Mouse (Mus musculus): Measurements from ENCODE around the gene Fam228b. TPM values are rescaled to one million over a fixed set of nuclear protein-coding genes. Genes with fewer than 3 reads are reported as not detected.
"Not testable (repeated sequence)": the region's sequence is repeated elsewhere in the genome, so short reads cannot be mapped to it uniquely, and the experiment has no call there.

Gene Fam228b
- polyA plus RNA-seq, 1 experiment from 2014 or later: 8.4 TPM

DNA sequence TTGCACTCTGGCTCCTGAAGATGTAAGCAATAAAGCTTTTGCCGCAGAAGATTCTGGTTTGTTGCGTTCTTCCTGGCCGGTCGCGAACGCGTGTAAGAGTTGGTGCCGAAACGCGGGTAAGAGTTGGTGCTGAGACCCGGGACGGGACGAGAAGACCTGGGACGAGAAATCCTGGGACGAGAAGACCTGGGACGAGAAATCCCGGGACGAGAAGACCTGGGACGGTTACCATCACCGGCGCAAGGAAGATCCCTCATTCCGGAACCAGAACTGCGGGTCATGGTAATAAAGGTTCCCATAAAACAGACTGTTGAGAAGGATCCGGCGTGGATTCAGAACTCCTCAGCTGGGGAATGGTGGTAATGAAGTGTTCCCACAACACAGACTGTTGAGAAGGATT, 19.1 kb upstream of the Fam228b start:
- not testable (repeated sequence) for H3K9me3 ChIP-seq (ENCODE audit: control insufficient read depth, low read length); ATAC-seq (ENCODE audit: low read depth); H3K9ac ChIP-seq (replicated peaks; ENCODE audit: low read depth, low read length); H3K36me3 ChIP-seq (ENCODE audit: control insufficient read depth, insufficient read depth, low read length); H3K4me2 ChIP-seq (ENCODE audit: low read depth, low read length); H3K4me3 ChIP-seq (ENCODE audit: low read depth, low read length); H3K27me3 ChIP-seq (ENCODE audit: control insufficient read depth, insufficient read depth, low read length); H3K4me1 ChIP-seq (ENCODE audit: control insufficient read depth, insufficient read depth, low read length); H3K27ac ChIP-seq (ENCODE audit: low read depth, low read length)
- WGBS: 94% methylated on average over 25 of the region's 25 CpGs

GRCm38 (mm10) chr12:4784466-4784865, 15.4 kb upstream of the Fam228b start:
- H3K36me3 ChIP-seq (ENCODE audit: control insufficient read depth, insufficient read depth, low read length): no peaks in the 10 kb centered on the region
- no peaks in the 10 kb centered on the region for H3K9me3 ChIP-seq (ENCODE audit: control insufficient read depth, low read length)
- H3K27me3 ChIP-seq (ENCODE audit: control insufficient read depth, insufficient read depth, low read length): no peaks in the 10 kb centered on the region
- no peak overlapping the region for H3K4me3 ChIP-seq (ENCODE audit: low read depth, low read length)
- 89% methylated on average over 2 of the region's 2 CpGs for WGBS
- no peaks in the 10 kb centered on the region for H3K4me1 ChIP-seq (ENCODE audit: control insufficient read depth, insufficient read depth, low read length)
- ATAC-seq (ENCODE audit: low read depth): no peak
- H3K9ac ChIP-seq (replicated peaks; ENCODE audit: low read depth, low read length): no peak overlapping the region
- H3K4me2 ChIP-seq (ENCODE audit: low read depth, low read length): no peak overlapping the region
- no peak overlapping the region for H3K27ac ChIP-seq (ENCODE audit: low read depth, low read length)

GRCm38 (mm10) chr12:4783598-4783997, 14.5 kb upstream of the Fam228b start:
- Histone ChIP-seq H3K27me3 (ENCODE audit: control insufficient read depth, insufficient read depth, low read length) (no peaks in the 10 kb centered on the region), H3K9me3 (ENCODE audit: control insufficient read depth, low read length) (no peaks in the 10 kb centered on the region), H3K27ac (ENCODE audit: low read depth, low read length) (no peak overlapping the region), H3K9ac (replicated peaks; ENCODE audit: low read depth, low read length) (no peak overlapping the region), H3K4me1 (ENCODE audit: control insufficient read depth, insufficient read depth, low read length) (no peaks in the 10 kb centered on the region), H3K36me3 (ENCODE audit: control insufficient read depth, insufficient read depth, low read length) (no peaks in the 10 kb centered on the region), H3K4me2 (ENCODE audit: low read depth, low read length) (no peak overlapping the region), H3K4me3 (ENCODE audit: low read depth, low read length) (no peak overlapping the region)
- WGBS: 64% methylated on average over 5 of the region's 5 CpGs
- ATAC-seq (ENCODE audit: low read depth): no peak

GRCm38 (mm10) chr12:4781725-4782404, 12.8 kb upstream of the Fam228b start:
- not testable (repeated sequence) for ATAC-seq (ENCODE audit: low read depth); H3K4me3 ChIP-seq (ENCODE audit: low read depth, low read length); H3K36me3 ChIP-seq (ENCODE audit: control insufficient read depth, insufficient read depth, low read length); H3K9me3 ChIP-seq (ENCODE audit: control insufficient read depth, low read length); H3K27ac ChIP-seq (ENCODE audit: low read depth, low read length); H3K4me2 ChIP-seq (ENCODE audit: low read depth, low read length); H3K4me1 ChIP-seq (ENCODE audit: control insufficient read depth, insufficient read depth, low read length); H3K9ac ChIP-seq (replicated peaks; ENCODE audit: low read depth, low read length); H3K27me3 ChIP-seq (ENCODE audit: control insufficient read depth, insufficient read depth, low read length)
- WGBS: 91% methylated on average over 9 of the region's 9 CpGs

GRCm38 (mm10) chr12:4781270-4781669, 12.2 kb upstream of the Fam228b start:
- Histone ChIP-seq H3K4me1 (ENCODE audit: control insufficient read depth, insufficient read depth, low read length) (no peaks in the 10 kb centered on the region), H3K9me3 (ENCODE audit: control insufficient read depth, low read length) (no peaks in the 10 kb centered on the region), H3K9ac (replicated peaks; ENCODE audit: low read depth, low read length) (no peak overlapping the region), H3K36me3 (ENCODE audit: control insufficient read depth, insufficient read depth, low read length) (no peaks in the 10 kb centered on the region), H3K4me2 (ENCODE audit: low read depth, low read length) (no peak overlapping the region), H3K4me3 (ENCODE audit: low read depth, low read length) (no peak overlapping the region), H3K27ac (ENCODE audit: low read depth, low read length) (no peak overlapping the region), H3K27me3 (ENCODE audit: control insufficient read depth, insufficient read depth, low read length) (no peaks in the 10 kb centered on the region)
- 100% methylated on average over 1 of the region's 1 CpGs for WGBS
- ATAC-seq (ENCODE audit: low read depth): no peak

- H3K9ac ChIP-seq (replicated peaks; ENCODE audit: low read depth, low read length): no peak overlapping the region
Measured at GRCm38 (mm10) chr12:4780245-4780644, 11.2 kb upstream of the Fam228b start.

GRCm38 (mm10) chr12:4777734-4778133, 8.7 kb upstream of the Fam228b start:
- no peaks in the 10 kb centered on the region for H3K9me3 ChIP-seq (ENCODE audit: control insufficient read depth, low read length)
- no peak for ATAC-seq (ENCODE audit: low read depth)
- H3K9ac ChIP-seq (replicated peaks; ENCODE audit: low read depth, low read length): no peak overlapping the region
- WGBS: 91% methylated on average over 6 of the region's 6 CpGs
- H3K4me1 ChIP-seq (ENCODE audit: control insufficient read depth, insufficient read depth, low read length): no peaks in the 10 kb centered on the region
- H3K4me2 ChIP-seq (ENCODE audit: low read depth, low read length): no peak overlapping the region
- no peak overlapping the region for H3K4me3 ChIP-seq (ENCODE audit: low read depth, low read length)
- H3K27me3 ChIP-seq (ENCODE audit: control insufficient read depth, insufficient read depth, low read length): no peaks in the 10 kb centered on the region
- no peak overlapping the region for H3K27ac ChIP-seq (ENCODE audit: low read depth, low read length)
- no peaks in the 10 kb centered on the region for H3K36me3 ChIP-seq (ENCODE audit: control insufficient read depth, insufficient read depth, low read length)

More at GRCm38 (mm10) chr12:4780245-4780644, 11.2 kb upstream of the Fam228b start:
- no peaks in the 10 kb centered on the region for H3K9me3 ChIP-seq (ENCODE audit: control insufficient read depth, low read length)
- no peak overlapping the region for H3K4me3 ChIP-seq (ENCODE audit: low read depth, low read length)
- H3K27ac ChIP-seq (ENCODE audit: low read depth, low read length): no peak overlapping the region
- no peaks in the 10 kb centered on the region for H3K27me3 ChIP-seq (ENCODE audit: control insufficient read depth, insufficient read depth, low read length)
- WGBS: 72% methylated on average over 2 of the region's 2 CpGs
- H3K4me1 ChIP-seq (ENCODE audit: control insufficient read depth, insufficient read depth, low read length): no peaks in the 10 kb centered on the region
- no peak for ATAC-seq (ENCODE audit: low read depth)
- no peak overlapping the region for H3K4me2 ChIP-seq (ENCODE audit: low read depth, low read length)
- no peaks in the 10 kb centered on the region for H3K36me3 ChIP-seq (ENCODE audit: control insufficient read depth, insufficient read depth, low read length)

DNA sequence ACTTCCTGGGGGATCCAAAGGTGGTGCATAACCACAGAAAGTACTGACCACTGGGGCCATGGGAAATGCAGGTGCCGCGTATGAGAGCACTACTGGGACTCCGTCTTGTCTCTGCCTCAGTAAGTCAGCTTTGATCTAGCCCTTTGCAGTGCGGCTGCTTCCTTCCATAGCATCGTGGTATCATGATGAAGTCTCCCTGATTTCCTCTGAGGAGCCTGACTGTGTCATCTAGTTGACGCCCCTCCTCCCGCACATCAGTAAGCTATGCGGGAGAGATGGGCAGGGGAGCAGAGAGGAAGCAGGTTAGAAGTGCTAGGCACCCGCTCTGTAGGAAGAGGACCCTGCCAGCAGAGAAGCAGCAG, 6.5 kb upstream of the Fam228b start:
- H3K4me1 ChIP-seq (ENCODE audit: control insufficient read depth, insufficient read depth, low read length): no peaks in the 10 kb centered on the region
- no peak overlapping the region for H3K4me3 ChIP-seq (ENCODE audit: low read depth, low read length)
- WGBS: 77% methylated on average over 9 of the region's 9 CpGs
- no peak overlapping the region for H3K9ac ChIP-seq (replicated peaks; ENCODE audit: low read depth, low read length)
- no peak overlapping the region for H3K27ac ChIP-seq (ENCODE audit: low read depth, low read length)
- no peak overlapping the region for H3K4me2 ChIP-seq (ENCODE audit: low read depth, low read length)
- ATAC-seq (ENCODE audit: low read depth): no peak
- H3K9me3 ChIP-seq (ENCODE audit: control insufficient read depth, low read length): no peaks in the 10 kb centered on the region
- no peaks in the 10 kb centered on the region for H3K27me3 ChIP-seq (ENCODE audit: control insufficient read depth, insufficient read depth, low read length)
- H3K36me3 ChIP-seq (ENCODE audit: control insufficient read depth, insufficient read depth, low read length): no peaks in the 10 kb centered on the region

DNA sequence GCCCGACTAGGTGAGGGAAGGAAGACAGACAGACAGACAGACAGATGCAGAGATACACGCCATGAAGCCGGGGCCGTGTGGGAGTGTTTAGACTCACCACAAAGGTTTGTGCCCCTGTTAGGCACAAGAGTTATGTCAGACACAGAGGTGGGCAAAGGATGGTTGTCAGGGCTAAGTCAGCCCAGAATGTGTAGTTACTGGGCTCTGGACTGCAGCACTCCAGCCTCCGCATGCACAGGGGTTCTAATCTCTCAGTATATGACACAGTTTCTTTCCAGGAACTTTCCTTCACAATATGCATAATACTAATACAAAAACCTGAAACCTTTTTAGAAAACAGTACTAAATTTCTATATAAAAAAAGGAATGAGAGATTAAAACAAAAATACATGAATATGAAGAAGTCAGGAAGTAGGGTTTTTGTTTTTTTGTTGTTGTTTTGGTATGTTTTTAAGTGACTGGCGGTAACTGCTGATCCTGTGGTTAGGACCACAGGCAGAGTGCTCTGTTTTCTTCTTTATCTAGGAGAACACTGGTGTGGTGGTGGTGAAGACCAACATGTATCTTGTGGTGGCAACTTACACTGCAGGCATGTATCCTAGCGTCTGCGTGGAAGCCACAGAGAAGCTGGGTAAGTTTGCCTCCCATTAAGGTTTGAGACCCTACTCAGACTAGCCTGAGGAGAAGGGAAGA, 6.0 kb upstream of the Fam228b start:
- H3K4me3 ChIP-seq (ENCODE audit: low read depth, low read length): no peak overlapping the region
- WGBS: 97% methylated on average over 8 of the region's 8 CpGs
- no peaks in the 10 kb centered on the region for H3K36me3 ChIP-seq (ENCODE audit: control insufficient read depth, insufficient read depth, low read length)
- H3K9me3 ChIP-seq (ENCODE audit: control insufficient read depth, low read length): no peaks in the 10 kb centered on the region
- ATAC-seq (ENCODE audit: low read depth): no peak
- no peaks in the 10 kb centered on the region for H3K4me1 ChIP-seq (ENCODE audit: control insufficient read depth, insufficient read depth, low read length)
- H3K9ac ChIP-seq (replicated peaks; ENCODE audit: low read depth, low read length): no peak overlapping the region
- H3K27me3 ChIP-seq (ENCODE audit: control insufficient read depth, insufficient read depth, low read length): no peaks in the 10 kb centered on the region
- no peak overlapping the region for H3K4me2 ChIP-seq (ENCODE audit: low read depth, low read length)
- no peak overlapping the region for H3K27ac ChIP-seq (ENCODE audit: low read depth, low read length)
